Mouse (Mus musculus) bone marrow, adult 2 months (tissue): ENCODE measurements around the gene Ano8.

Experiments
- CTCF ChIP-seq: fragments of 200-500 bp; IDR thresholded peaks from 2 replicates; pipeline ENCODE4 v1.5.1; 2011; ENCODE audit warnings: low read length, control low read depth; ENCODE audit not compliant: control insufficient read depth, insufficient read depth
- POLR2A ChIP-seq: fragments of 200-500 bp; IDR thresholded peaks from 2 replicates; pipeline ENCODE4 v1.6.1; 2011; ENCODE audit warnings: low read depth, mild to moderate bottlenecking, control low read depth, low read length, borderline replicate concordance; ENCODE audit not compliant: control insufficient read depth

GRCm38 (mm10) chr8:71483932-71484331, 1.8 kb downstream of the Ano8 start:
- TF ChIP-seq POLR2A (no peak), CTCF (no peak)
